Mouse (Mus musculus): ENCODE data around the gene Nop14.
"Not testable (repeated sequence)": the region's sequence is repeated elsewhere in the genome, so short reads cannot be mapped to it uniquely, and the experiment has no call there.

GRCm38 (mm10) chr5:34592224-34592623 lies 67.7 kb downstream of the Nop14 start:
- not testable (repeated sequence) for TF ChIP-seq CTCF (IDR thresholded peaks at IDR 0.05; ENCODE audit: borderline replicate concordance, insufficient read depth, low read depth, low read length); POLR2A (IDR thresholded peaks at IDR 0.05; ENCODE audit: borderline replicate concordance, insufficient read depth, low read length)
